Mouse (Mus musculus) heart, embryonic 10.5 days (tissue): ENCODE results near the gene Abi3. TPM values are rescaled to one million over a fixed set of nuclear protein-coding genes. Genes with fewer than 3 reads are reported as not detected.

ENCODE experiments used
- DNase-seq: peaks from one replicate; pipeline ENCODE4 v3.0.0-alpha.2; 2017; ENCODE audit warnings: low spot score
- H3K27ac ChIP-seq: fragments of 300-500 bp; sonication (generic); 2 replicates; pipeline ENCODE4 v1.5.1; 2016; ENCODE audit warnings: mild to moderate bottlenecking
- H3K27me3 ChIP-seq: fragments of 300-500 bp; sonication (generic); 2 replicates; pipeline ENCODE4 v1.6.1; 2016; ENCODE audit warnings: mild to moderate bottlenecking; ENCODE audit not compliant: poor library complexity, insufficient read depth, severe bottlenecking
- H3K36me3 ChIP-seq: fragments of 300-500 bp; sonication (generic); 2 replicates; pipeline ENCODE4 v1.6.1; 2016; ENCODE audit warnings: mild to moderate bottlenecking, moderate library complexity
- H3K4me1 ChIP-seq: fragments of 300-500 bp; sonication (generic); 2 replicates; pipeline ENCODE4 v1.6.1; 2016; ENCODE audit warnings: mild to moderate bottlenecking
- H3K4me3 ChIP-seq: fragments of 300-500 bp; sonication (generic); 2 replicates; pipeline ENCODE4 v1.5.1; 2016; ENCODE audit warnings: mild to moderate bottlenecking, moderate library complexity
- H3K9me3 ChIP-seq: fragments of 300-500 bp; sonication (generic); 2 replicates; pipeline ENCODE4 v1.6.1; 2016; ENCODE audit warnings: mild to moderate bottlenecking, moderate library complexity
- WGBS: fragments of 180-500 bp; shearing (Covaris S2); methylation state at CpG from one replicate; pipeline ENCODE4 v1.1.7; 2016; 5-methylcytosine and 5-hydroxymethylcytosine counted together
- polyA plus RNA-seq: library from polyadenylated mRNA; unstranded; fragments of >200 nt; fragmentation: Nextera tagmentation; extraction: Ambion mirVana; gene quantifications from 2 replicates; pipeline ENCODE4 v1.2.1, GENCODE M21; 2016

Gene Abi3
- polyA plus RNA-seq, 1 experiment from 2014 or later, result 26.6 TPM

- no peak overlapping the region for H3K27ac ChIP-seq
- 81% methylated on average over 2 of the region's 2 CpGs for WGBS
- no peak for DNase-seq
Observed at GRCm38 (mm10) chr11:95814101-95814500, 28.2 kb downstream of the Abi3 start.

GRCm38 (mm10) chr11:95812224-95812623 lies 30.1 kb downstream of the Abi3 start:
- H3K27me3 ChIP-seq, result no peaks in the 10 kb centered on the region
- 75% methylated on average over 4 of the region's 4 CpGs for WGBS
- no peaks in the 10 kb centered on the region for H3K4me1 ChIP-seq
- H3K27ac ChIP-seq, result no peak overlapping the region
- 0 out of 2 replicates have a peak, but pooled peaks cover 6% of the 10 kb centered on the region for H3K9me3 ChIP-seq
- no peak for DNase-seq
- H3K4me3 ChIP-seq, result no peak overlapping the region
- no peaks in the 10 kb centered on the region; the same call in 1 of the 2 replicates for H3K36me3 ChIP-seq

More at GRCm38 (mm10) chr11:95814101-95814500, 28.2 kb downstream of the Abi3 start:
- no peak overlapping the region for H3K4me3 ChIP-seq
- no peaks in the 10 kb centered on the region for H3K4me1 ChIP-seq
- H3K9me3 ChIP-seq, result no peaks in the 10 kb centered on the region
- H3K27me3 ChIP-seq, result no peaks in the 10 kb centered on the region
- H3K36me3 ChIP-seq, result no peaks in the 10 kb centered on the region

GRCm38 (mm10) chr11:95811741-95812140 lies 30.5 kb downstream of the Abi3 start:
- DNase-seq, result no peak
- Histone ChIP-seq H3K36me3 (no peaks in the 10 kb centered on the region; the same call in 1 of the 2 replicates), H3K9me3 (0 out of 2 replicates have a peak, but pooled peaks cover 6% of the 10 kb centered on the region), H3K4me1 (no peaks in the 10 kb centered on the region), H3K27ac (no peak overlapping the region), H3K4me3 (no peak overlapping the region), H3K27me3 (no peaks in the 10 kb centered on the region)
- WGBS, result 84% methylated on average over 6 of the region's 6 CpGs

GRCm38 (mm10) chr11:95810828-95811227 lies 31.4 kb downstream of the Abi3 start:
- no peak overlapping the region for H3K27ac ChIP-seq
- no peak for DNase-seq
- no peaks in the 10 kb centered on the region; the same call in 1 of the 2 replicates for H3K4me1 ChIP-seq
- no peak overlapping the region for H3K4me3 ChIP-seq
- H3K27me3 ChIP-seq, result no peaks in the 10 kb centered on the region
- WGBS, result 60% methylated on average over 7 of the region's 7 CpGs
- no peaks in the 10 kb centered on the region; the same call in 1 of the 2 replicates for H3K36me3 ChIP-seq
- H3K9me3 ChIP-seq, result 0 out of 2 replicates have a peak, but pooled peaks cover 6% of the 10 kb centered on the region

GRCm38 (mm10) chr11:95809603-95810002 lies 32.7 kb downstream of the Abi3 start:
- H3K9me3 ChIP-seq, result 0 out of 2 replicates have a peak, but pooled peaks cover 6% of the 10 kb centered on the region
- H3K4me3 ChIP-seq, result no peak overlapping the region
- H3K27ac ChIP-seq, result peak overlapping the region; percentile 26; the same call in 1 of the 2 replicates
- H3K36me3 ChIP-seq, result no peaks in the 10 kb centered on the region; the same call in 1 of the 2 replicates
- WGBS, result 52% methylated on average over 5 of the region's 5 CpGs
- peaks cover 7% of the 10 kb centered on the region for H3K4me1 ChIP-seq
- DNase-seq, result no peak
- no peaks in the 10 kb centered on the region for H3K27me3 ChIP-seq

GRCm38 (mm10) chr11:95808448-95809011 lies 33.7 kb downstream of the Abi3 start:
- Histone ChIP-seq H3K36me3 (no peaks in the 10 kb centered on the region; the same call in 1 of the 2 replicates), H3K9me3 (0 out of 2 replicates have a peak, but pooled peaks cover 6% of the 10 kb centered on the region), H3K27ac (peak overlapping the region; percentile 6), H3K27me3 (no peaks in the 10 kb centered on the region), H3K4me3 (no peak overlapping the region), H3K4me1 (peaks cover 7% of the 10 kb centered on the region)
- WGBS, result 42% methylated on average over 5 of the region's 5 CpGs
- DNase-seq, result peak; percentile 92

GRCm38 (mm10) chr11:95807884-95808283 lies 34.4 kb downstream of the Abi3 start:
- Histone ChIP-seq H3K27me3 (no peaks in the 10 kb centered on the region), H3K9me3 (0 out of 2 replicates have a peak, but pooled peaks cover 6% of the 10 kb centered on the region), H3K27ac (peak overlapping the region; percentile 6), H3K4me3 (no peak overlapping the region), H3K36me3 (no peaks in the 10 kb centered on the region; the same call in 1 of the 2 replicates), H3K4me1 (peaks cover 7% of the 10 kb centered on the region)
- 93% methylated on average over 5 of the region's 5 CpGs for WGBS
- DNase-seq, result no peak

- Histone ChIP-seq H3K36me3 (no peaks in the 10 kb centered on the region; the same call in 1 of the 2 replicates), H3K27me3 (no peaks in the 10 kb centered on the region), H3K4me1 (peaks cover 7% of the 10 kb centered on the region), H3K4me3 (no peak overlapping the region), H3K27ac (peak overlapping the region; percentile 50; the same call in 1 of the 2 replicates), H3K9me3 (0 out of 2 replicates have a peak, but pooled peaks cover 6% of the 10 kb centered on the region)
- 17% methylated on average over 3 of the region's 3 CpGs for WGBS
- DNase-seq, result peak; percentile 81
Observed at GRCm38 (mm10) chr11:95805527-95805926, 36.7 kb downstream of the Abi3 start.

GRCm38 (mm10) chr11:95805010-95805409 lies 37.3 kb downstream of the Abi3 start:
- H3K9me3 ChIP-seq, result 0 out of 2 replicates have a peak, but pooled peaks cover 6% of the 10 kb centered on the region
- peaks cover 7% of the 10 kb centered on the region for H3K4me1 ChIP-seq
- H3K27ac ChIP-seq, result peak overlapping the region; percentile 50; the same call in 1 of the 2 replicates
- no peak for DNase-seq
- no peak overlapping the region for H3K4me3 ChIP-seq
- 57% methylated on average over 5 of the region's 5 CpGs for WGBS
- H3K36me3 ChIP-seq, result no peaks in the 10 kb centered on the region; the same call in 1 of the 2 replicates
- no peaks in the 10 kb centered on the region for H3K27me3 ChIP-seq

GRCm38 (mm10) chr11:95795582-95795981 lies 46.7 kb downstream of the Abi3 start:
- no peaks in the 10 kb centered on the region for H3K36me3 ChIP-seq
- 31% methylated on average over 5 of the region's 5 CpGs for WGBS
- peaks cover 31% of the 10 kb centered on the region for H3K27me3 ChIP-seq
- no peak overlapping the region for H3K27ac ChIP-seq
- H3K4me1 ChIP-seq, result peaks cover 40% of the 10 kb centered on the region
- H3K9me3 ChIP-seq, result no peaks in the 10 kb centered on the region
- DNase-seq, result no peak
- no peak overlapping the region for H3K4me3 ChIP-seq

GRCm38 (mm10) chr11:95794201-95794600 lies 48.1 kb downstream of the Abi3 start:
- Histone ChIP-seq H3K4me1 (peaks cover 40% of the 10 kb centered on the region), H3K4me3 (no peak overlapping the region), H3K36me3 (no peaks in the 10 kb centered on the region), H3K27ac (peak overlapping the region; percentile 72), H3K9me3 (no peaks in the 10 kb centered on the region), H3K27me3 (peaks cover 31% of the 10 kb centered on the region)
- no peak for DNase-seq
- 61% methylated on average over 5 of the region's 5 CpGs for whole genome bisulfite sequencing

- H3K4me1 ChIP-seq, result peaks cover 40% of the 10 kb centered on the region
- H3K27me3 ChIP-seq, result peaks cover 19% of the 10 kb centered on the region
- no peak overlapping the region for H3K27ac ChIP-seq
- no peaks in the 10 kb centered on the region for H3K36me3 ChIP-seq
- H3K4me3 ChIP-seq, result no peak overlapping the region
- no peaks in the 10 kb centered on the region for H3K9me3 ChIP-seq
- DNase-seq, result no peak
- WGBS, result 59% methylated on average over 8 of the region's 8 CpGs
Observed at GRCm38 (mm10) chr11:95792950-95793509, 49.2 kb downstream of the Abi3 start.

- Histone ChIP-seq H3K27me3 (peaks cover 8% of the 10 kb centered on the region), H3K27ac (no peak overlapping the region), H3K4me3 (no peak overlapping the region), H3K36me3 (no peaks in the 10 kb centered on the region), H3K4me1 (peaks cover 38% of the 10 kb centered on the region), H3K9me3 (no peaks in the 10 kb centered on the region)
- DNase-seq, result no peak
- WGBS, result 74% methylated on average over 13 of the region's 13 CpGs
Observed at GRCm38 (mm10) chr11:95791787-95792186, 50.5 kb downstream of the Abi3 start.
